Mouse (Mus musculus) C2C12 (cell line): ENCODE measurements around the gene Ppy.

ENCODE experiments used
- CEBPB ChIP-seq: IDR thresholded peaks from one replicate; pipeline ENCODE4 v1.6.1; 2011; ENCODE audit warnings: low read depth, mild to moderate bottlenecking, control low read depth, moderate library complexity
- CTCF ChIP-seq: IDR thresholded peaks from one replicate; pipeline ENCODE4 v1.5.1; 2011; ENCODE audit not compliant: control insufficient read depth, insufficient read depth, insufficient read length
- FOSL1 ChIP-seq: IDR thresholded peaks from one replicate; pipeline ENCODE4 v1.8.0; 2011; ENCODE audit warnings: mild to moderate bottlenecking, low read length; ENCODE audit not compliant: poor library complexity, insufficient read depth, severe bottlenecking
- MAX ChIP-seq: IDR thresholded peaks from one replicate; pipeline ENCODE4 v1.6.1; 2011; ENCODE audit warnings: mild to moderate bottlenecking, control low read depth
- MYOG ChIP-seq: IDR thresholded peaks from one replicate; pipeline ENCODE4 v1.6.1; 2011; ENCODE audit not compliant: control insufficient read depth, insufficient read length; ENCODE audit errors: extremely low read depth
- USF1 ChIP-seq: IDR thresholded peaks from one replicate; pipeline ENCODE4 v1.6.1; 2011; ENCODE audit warnings: low read depth, mild to moderate bottlenecking, control low read depth, moderate library complexity

DNA sequence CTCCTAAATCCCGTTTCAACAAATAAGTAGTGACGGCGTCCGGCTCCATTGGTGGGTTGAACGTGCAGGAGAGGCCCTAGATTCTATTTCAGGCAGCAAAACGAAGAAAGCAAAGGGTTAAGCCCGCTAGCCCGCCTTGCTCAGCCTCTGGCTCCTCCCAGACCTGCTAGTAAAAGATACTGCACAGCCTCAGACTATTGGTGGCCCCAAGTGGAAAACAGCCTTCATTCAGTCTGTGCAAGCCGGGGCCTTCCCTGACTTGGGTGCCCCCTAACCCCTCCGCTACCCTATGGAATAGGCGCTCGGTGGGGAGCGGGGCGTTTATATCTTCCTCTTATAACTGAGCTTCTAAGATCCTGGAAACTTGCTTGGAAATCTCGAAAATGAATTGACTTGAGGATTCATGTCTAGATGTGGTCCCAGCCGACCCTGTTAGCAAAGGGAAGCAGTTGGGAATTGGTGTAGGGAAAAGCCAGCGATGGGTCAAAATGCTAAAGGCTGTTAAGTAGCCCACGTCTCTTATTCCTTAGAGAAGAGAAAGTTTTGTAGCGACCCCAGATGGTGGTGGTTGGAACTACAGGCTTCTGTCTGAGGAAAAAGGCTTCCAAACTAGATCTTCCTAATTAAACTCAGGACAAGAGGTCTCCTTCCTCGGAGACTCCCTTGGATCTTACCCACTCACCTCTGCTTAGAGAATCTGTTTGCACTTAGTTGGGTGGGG, 11.9 kb downstream of the Ppy start:
- TF ChIP-seq CTCF (no peak), USF1 (no peak), FOSL1 (no peak), CEBPB (no peak), MAX (no peak), MYOG (no peak)
